Comparison of ENCODE assay signal across 22 mouse cellular contexts in genomic region chr11:72928516-72928915, GRCm38 (mm10). TPM values are rescaled to one million over a fixed set of nuclear protein-coding genes. Genes with fewer than 3 reads are reported as not detected.
DNase-seq lines count a peak whose midpoint lies in the region; ATAC-seq and TF ChIP-seq lines count a peak whose summit lies in the region.
"Had no signal": no experiment of that assay in that cellular context is flagged by ENCODE, and none has a peak within 500 bp of the region (broad histone marks: within the 10 kb centered on the region; RNA-seq: fewer than 3 reads in every experiment).

No protein-coding gene starts in this region.

- peak; percentile 23 to 26 for DNase-seq in frontal cortex, adult 2 months (ENCODE audit: extremely low spot score in 1 of 2, low spot score in 1 of 2)
- DNase-seq in right cerebral cortex, postnatal 14 days, result peak; percentile 40
- no peak for DNase-seq in right cerebral cortex, postnatal 36 days (ENCODE audit: low spot score in 2 of 2)
- peak; percentile 33 for DNase-seq in MN1 (ENCODE audit: low spot score)
- peak; percentile 74 for DNase-seq in splenic B cell, adult 2 months (ENCODE audit: low read depth, low spot score)
- DNase-seq in heart, adult 2 months, result no peak
- DNase-seq in gastrocnemius, adult 2 months, result no peak
- DNase-seq: cerebellum, adult 8-10 months; heart, postnatal 10 days; lung, adult 2 months; lung, postnatal 4 days; thymus, adult 2 months had no signal

- no peak for TF ChIP-seq EP300 in heart, adult 2 months (IDR thresholded peaks at IDR 0.05; ENCODE audit: insufficient read depth, low read depth, low read length)

- ATAC-seq in frontal cortex, adult (ENCODE audit: low TSS enrichment), result no peak
- ATAC-seq: inflammation-experienced regulatory T-cells, adult 6 months; Patski had no signal

- H3K27ac ChIP-seq in heart, adult 2 months, result no peak overlapping the region
- no peak overlapping the region for H3K27ac ChIP-seq in gastrocnemius, adult 2 months
- H3K27ac ChIP-seq: embryonic facial prominence, embryonic 15.5 days; forebrain, embryonic 12.5 days; kidney, embryonic 15.5 days; layer of hippocampus, adult 2 months; left cerebral cortex, adult 2 months; limb, embryonic 15.5 days; neural tube, embryonic 13.5 days had no signal

- H3K4me1 ChIP-seq in heart, adult 2 months (ENCODE audit: control insufficient read depth, insufficient read depth, low read length), result no peaks in the 10 kb centered on the region; the same call in 1 of the 2 replicates
- H3K4me1 ChIP-seq: embryonic facial prominence, embryonic 15.5 days; forebrain, embryonic 12.5 days; limb, embryonic 15.5 days; neural tube, embryonic 13.5 days had no signal

- intact Hi-C loops in heart, adult 2 months (cut with DNase I), result loop anchor here (5.0 kb wide), 1 partner anchor 119 kb away; the partner anchor contains the start of gene Ncbp3
- intact Hi-C loops in gastrocnemius, adult 2 months (cut with DNase I), result loop anchor here (5.0 kb wide), 2 partner anchors 54 to 119 kb away; partner anchors contain the start of gene Ncbp3

- no peaks in the 10 kb centered on the region for H3K27me3 ChIP-seq in splenic B cell, adult 2 months (ENCODE audit: control insufficient read depth, insufficient read depth, low read length, poor library complexity, severe bottlenecking)
- H3K27me3 ChIP-seq in heart, adult 2 months (ENCODE audit: control insufficient read depth, insufficient read depth, low read length), result no peaks in the 10 kb centered on the region
- H3K27me3 ChIP-seq: embryonic facial prominence, embryonic 15.5 days; forebrain, embryonic 12.5 days; kidney, embryonic 15.5 days; limb, embryonic 15.5 days; neural tube, embryonic 13.5 days; Patski had no signal

- TF ChIP-seq POLR2A in heart, adult 2 months (IDR thresholded peaks at IDR 0.05; ENCODE audit: insufficient read depth, low read depth, low read length), result no peak

- no peak overlapping the region for H3K9ac ChIP-seq in heart, adult 2 months (ENCODE audit: low read depth, low read length)
- H3K9ac ChIP-seq: embryonic facial prominence, embryonic 15.5 days; forebrain, embryonic 12.5 days; kidney, embryonic 15.5 days; limb, embryonic 15.5 days; neural tube, embryonic 13.5 days had no signal

- H3K4me3 ChIP-seq in heart, adult 2 months, result no peak overlapping the region
- no peak overlapping the region for H3K4me3 ChIP-seq in gastrocnemius, adult 2 months
- H3K4me3 ChIP-seq: embryonic facial prominence, embryonic 15.5 days; forebrain, embryonic 12.5 days; kidney, embryonic 15.5 days; layer of hippocampus, adult 2 months; left cerebral cortex, adult 2 months; limb, embryonic 15.5 days; neural tube, embryonic 13.5 days had no signal

- peaks cover 1% of the 10 kb centered on the region; the same call in 1 of the 2 replicates for H3K36me3 ChIP-seq in splenic B cell, adult 2 months (ENCODE audit: control insufficient read depth, insufficient read depth, low read length, poor library complexity, severe bottlenecking)
- no peaks in the 10 kb centered on the region for H3K36me3 ChIP-seq in heart, adult 2 months (ENCODE audit: control insufficient read depth, insufficient read depth, low read length)

- 62% methylated on average over 2 of the region's 2 CpGs for WGBS in heart, adult 2 months

- H3K79me2 ChIP-seq in heart, adult 2 months (replicated peaks; ENCODE audit: control insufficient read depth, insufficient read depth, low read length), result no peaks in the 10 kb centered on the region

- no peak for TF ChIP-seq CTCF in heart, adult 2 months (IDR thresholded peaks at IDR 0.05)
- no peak for TF ChIP-seq CTCF in gastrocnemius, adult 2 months (IDR thresholded peaks at IDR 0.05)

RNA-seq across cellular contexts. Expression of gene Atp2a3, which starts 32.5 kb away (rescaled TPM):
- polyA plus RNA-seq in frontal cortex, adult 2 months (2012; rRNA removed), result 4.9 and 5.9 TPM in 2 replicates
- 10 to 100 TPM; 10.9 to 14.5 TPM for total RNA-seq in heart, adult 2 months (2021)
- 15.9 and 17.3 TPM in 2 replicates for polyA plus RNA-seq in heart, adult 2 months (2012; rRNA removed)
- 1 to 10 TPM; 5.1 to 6.2 TPM for total RNA-seq in gastrocnemius, adult 2 months (2021)

Comparison
In these comparisons a context has a peak if more than half of its experiments do, and no peak if none do; other contexts are left out.
1. DNase-seq: peak in frontal cortex, adult 2 months (2 of 2), right cerebral cortex, postnatal 14 days (single experiment), MN1 (single experiment) and splenic B cell, adult 2 months (single experiment); none in right cerebral cortex, postnatal 36 days (0 of 2), heart, adult 2 months (0 of 2) and gastrocnemius, adult 2 months (single experiment).